Mouse (Mus musculus): Measurements from ENCODE around the gene Pnpla3.
"Not testable (repeated sequence)": the region's sequence is repeated elsewhere in the genome, so short reads cannot be mapped to it uniquely, and the experiment has no call there.

Pnpla3 gene

DNA sequence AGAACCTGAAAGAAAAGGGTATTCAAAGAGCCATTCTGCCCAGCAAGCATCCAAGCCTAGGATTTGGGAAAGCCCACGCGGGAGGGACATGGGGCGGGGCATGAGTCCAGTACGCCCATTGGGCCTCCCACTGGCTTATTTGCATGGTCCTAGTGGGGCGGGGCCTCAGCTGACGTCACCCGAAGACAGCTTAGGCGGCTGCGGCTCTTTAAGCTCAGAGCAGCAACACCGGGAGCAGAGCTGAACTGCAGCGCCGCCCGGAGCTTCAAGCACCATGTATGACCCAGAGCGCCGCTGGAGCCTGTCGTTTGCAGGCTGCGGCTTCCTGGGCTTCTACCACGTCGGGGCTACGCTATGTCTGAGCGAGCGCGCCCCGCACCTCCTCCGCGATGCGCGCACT is at the start of gene Pnpla3:
Pnpla3 (plus strand) TSS at position 238 of the 400 bp plus-strand sequence.
- in situ Hi-C loops (cut with MboI, MseI): no loop called here

DNA sequence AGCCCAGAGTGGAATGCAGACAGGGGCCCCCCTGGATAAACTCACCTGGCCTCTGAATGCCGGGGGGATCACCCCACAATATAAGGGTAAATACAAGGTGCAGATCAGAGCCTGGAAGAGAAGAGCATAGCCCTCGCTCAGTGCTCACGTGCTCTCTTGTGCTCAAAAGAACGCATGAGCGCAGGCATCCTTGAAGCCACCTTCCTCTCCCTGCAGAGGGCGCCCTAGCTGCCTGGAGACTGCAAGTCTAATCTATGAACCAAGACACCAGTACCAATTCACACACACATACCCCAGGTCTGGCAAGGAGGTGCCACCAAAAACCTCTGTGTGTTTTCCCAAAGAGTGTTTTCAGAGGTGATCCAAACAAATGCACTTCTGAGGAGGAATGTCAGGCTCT is 47.0 kb upstream of the Pnpla3 start:
- in situ Hi-C loops (cut with MboI, MseI): no loop called here

DNA sequence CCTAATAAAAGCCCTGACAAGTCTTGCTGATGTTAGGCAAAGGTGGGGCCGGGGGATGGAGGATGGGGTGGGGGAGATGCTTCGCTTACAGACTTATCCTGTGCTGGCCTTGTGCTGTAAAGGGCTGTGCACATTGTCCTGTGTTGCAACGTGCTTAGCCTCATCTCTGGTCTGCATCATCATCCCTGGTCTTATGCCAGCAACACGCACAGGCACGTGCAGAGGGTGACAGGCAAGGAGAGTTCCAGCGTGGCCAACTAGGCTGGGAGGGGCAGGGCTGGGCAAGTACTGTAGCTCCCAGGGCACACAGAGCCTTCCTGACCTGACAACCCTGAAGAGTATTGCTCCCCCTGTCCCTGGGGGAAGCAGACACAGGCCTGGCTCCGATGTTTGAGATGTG is 46.6 kb upstream of the Pnpla3 start:
- in situ Hi-C loops (cut with MboI, MseI): no loop called here

- in situ Hi-C loops (cut with MboI, MseI): no loop called here
Measured at GRCm38 (mm10) chr15:84123075-84123474, 44.6 kb upstream of the Pnpla3 start, which contains the start of gene Pnpla5. Gene Pnpla5, minus strand, starts transcription at chr15:84123175.

- in situ Hi-C loops (cut with MboI, MseI): no loop called here
Measured at GRCm38 (mm10) chr15:84124086-84124485, 43.6 kb upstream of the Pnpla3 start.

GRCm38 (mm10) chr15:84126447-84126846 is 41.2 kb upstream of the Pnpla3 start:
- in situ Hi-C loops (cut with MboI, MseI): no loop called here

DNA sequence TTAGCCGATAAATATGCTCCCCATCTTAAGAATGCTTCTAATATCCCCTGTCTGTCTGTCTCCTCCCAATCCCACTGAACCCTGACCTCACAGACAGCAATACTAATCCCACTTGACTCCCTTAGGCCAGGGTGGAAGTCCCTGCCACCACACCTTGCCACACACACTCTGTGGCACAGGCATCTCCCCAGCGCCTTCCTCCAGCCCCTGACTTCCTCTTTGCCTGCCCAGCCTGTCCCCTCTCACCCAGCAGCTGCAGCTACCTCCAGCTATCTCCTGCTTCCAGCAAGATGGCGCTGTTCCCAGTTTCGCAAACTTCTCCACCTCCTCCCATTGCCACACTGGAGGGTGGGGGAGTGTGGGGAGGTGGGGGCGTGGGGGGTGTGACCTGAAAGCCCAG is 40.8 kb upstream of the Pnpla3 start:
- in situ Hi-C loops (cut with MboI, MseI): no loop called here

DNA sequence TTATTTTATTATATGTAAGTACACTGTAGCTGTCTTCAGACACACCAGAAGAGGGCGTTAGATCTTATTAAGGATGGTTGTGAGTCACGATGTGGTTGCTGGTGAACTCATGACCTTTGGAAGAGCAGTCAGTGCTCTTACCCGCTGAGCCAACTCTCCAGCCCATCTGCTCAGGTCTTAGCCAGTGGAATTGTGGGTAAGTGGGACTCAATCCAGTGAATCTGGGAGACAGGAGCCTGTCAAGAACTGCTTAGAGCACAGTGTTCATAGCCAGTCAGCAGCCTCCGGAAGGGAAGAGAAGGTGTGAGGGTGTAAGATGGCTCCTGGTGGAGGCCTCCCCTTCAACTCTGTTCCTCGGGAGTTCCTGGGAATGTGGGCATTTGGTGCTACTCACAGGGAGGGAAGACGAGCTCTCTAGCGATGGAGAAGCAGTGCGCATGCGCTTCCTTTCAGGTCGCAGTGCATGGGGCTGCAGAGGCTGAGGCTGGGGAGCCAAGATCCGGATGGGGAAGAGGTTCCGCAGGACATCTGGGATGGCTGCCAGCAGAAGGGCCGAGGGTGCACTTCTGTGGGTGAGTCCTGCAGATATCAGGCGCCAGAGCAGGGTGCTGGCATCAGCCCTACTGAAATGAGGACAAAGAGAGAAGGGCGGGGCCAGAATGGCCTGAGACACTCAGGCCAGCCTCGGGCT is 36.4 kb upstream of the Pnpla3 start:
- in situ Hi-C loops (cut with MboI, MseI): no loop called here

DNA sequence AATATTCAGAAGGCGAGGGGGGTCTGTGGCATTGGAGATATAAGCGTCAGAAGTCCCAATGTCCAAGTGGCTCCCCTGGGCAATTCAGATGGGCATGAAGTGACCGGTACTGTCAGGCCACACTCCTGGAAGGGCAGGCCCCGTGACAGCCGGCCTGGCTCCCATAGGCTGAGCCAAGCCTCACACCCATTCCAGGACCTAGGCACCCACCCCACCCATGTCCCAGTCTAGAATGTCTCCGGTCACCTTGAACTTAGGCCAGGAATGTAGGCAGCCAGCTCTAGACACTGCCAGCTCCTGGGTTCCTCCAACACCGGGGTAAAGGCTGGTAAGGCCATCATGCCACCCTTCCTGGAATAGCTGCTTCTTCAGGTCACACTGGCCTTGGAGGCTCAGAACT is 35.7 kb upstream of the Pnpla3 start:
- in situ Hi-C loops (cut with MboI, MseI): no loop called here

- in situ Hi-C loops (cut with MboI, MseI): no loop called here
Measured at GRCm38 (mm10) chr15:84133440-84133839, 34.2 kb upstream of the Pnpla3 start.

GRCm38 (mm10) chr15:84135472-84135871 is 32.2 kb upstream of the Pnpla3 start:
- in situ Hi-C loops (cut with MboI, MseI): no loop called here

DNA sequence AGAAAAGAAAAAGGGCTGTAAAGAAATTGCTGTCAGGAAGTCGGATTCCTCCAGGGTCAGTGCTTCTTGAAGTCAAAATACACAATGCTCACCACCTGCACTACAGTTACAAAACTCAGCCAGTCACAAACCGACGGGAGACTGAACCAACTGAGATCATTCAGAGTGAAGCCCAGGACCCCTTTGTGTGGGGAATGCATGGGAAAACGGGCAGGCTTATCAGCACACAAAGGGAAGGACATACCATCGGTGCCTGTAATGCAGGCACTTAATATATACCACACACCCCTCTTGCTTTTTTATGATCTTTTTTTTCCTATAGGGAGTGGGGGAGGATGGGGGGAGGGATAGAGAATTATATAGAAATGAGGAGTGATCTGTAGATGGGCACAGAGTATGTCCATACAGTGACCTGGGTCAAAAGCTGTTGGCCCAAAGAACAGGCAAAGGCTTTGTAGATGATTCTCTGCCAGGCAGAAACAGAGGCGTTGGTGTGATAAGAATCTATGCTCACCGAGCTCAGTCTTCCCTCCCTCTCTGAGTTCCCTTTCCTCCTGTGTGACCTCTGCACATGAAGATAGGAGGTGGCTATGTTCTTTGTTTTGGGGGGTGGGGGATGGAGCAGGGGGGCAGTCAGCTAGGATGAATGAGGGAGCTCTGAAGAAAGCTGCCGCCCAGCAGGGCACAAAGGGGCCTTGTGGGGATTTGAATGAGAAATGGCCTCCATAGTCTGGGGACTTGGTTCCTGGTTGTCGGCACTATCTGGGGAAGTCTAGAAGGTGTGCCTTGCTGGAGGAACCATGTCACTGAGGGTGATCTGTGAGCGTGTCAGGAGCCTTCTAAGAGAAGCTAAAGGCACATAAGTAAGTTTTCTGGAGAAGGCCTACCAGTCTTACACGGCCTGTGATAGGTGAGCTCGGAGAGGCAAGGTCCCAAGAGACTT is 30.9 kb upstream of the Pnpla3 start:
- in situ Hi-C loops (cut with MboI, MseI): no loop called here

GRCm38 (mm10) chr15:84139592-84140005 is 28.0 kb upstream of the Pnpla3 start:
- in situ Hi-C loops (cut with MboI, MseI): no loop called here

DNA sequence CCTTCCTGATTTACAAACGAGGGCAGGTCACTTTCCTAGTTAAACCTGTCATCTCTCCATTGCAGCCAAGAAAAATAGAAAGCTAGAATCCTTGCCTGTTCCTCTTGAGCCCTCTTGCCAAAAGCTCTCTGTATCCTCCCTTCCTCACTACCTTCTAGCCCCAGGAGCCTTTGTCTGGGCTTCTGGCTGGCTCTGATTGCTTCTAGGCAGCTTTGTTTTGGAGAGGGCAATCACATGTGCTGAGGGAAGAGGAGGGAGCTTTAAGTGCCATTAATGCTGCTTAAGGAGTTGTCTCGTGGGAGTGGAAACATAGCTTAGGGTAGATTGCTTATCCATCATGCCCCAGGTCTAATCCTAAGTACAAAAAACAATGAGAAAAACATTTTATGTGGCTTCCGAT is 27.5 kb upstream of the Pnpla3 start:
- in situ Hi-C loops (cut with MboI, MseI): no loop called here

DNA sequence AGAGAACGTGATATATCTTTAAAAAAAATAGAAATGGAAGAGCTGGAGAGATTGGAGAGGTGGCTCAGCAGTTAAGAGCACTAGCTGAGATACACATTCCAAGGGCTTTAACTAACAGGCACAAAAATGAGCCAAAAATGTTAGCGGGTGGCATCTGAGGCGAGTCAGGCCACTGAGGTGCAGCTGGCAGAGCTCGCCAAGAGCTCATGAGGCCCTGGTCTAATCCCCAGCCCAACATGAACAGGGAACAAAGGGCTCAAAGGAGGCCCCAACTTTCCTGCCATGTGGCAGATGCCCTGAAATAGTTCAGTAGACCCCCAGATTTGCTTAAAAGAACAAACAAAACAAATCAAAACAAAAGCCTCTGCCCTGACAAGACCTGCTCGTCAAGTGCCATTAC is 26.7 kb upstream of the Pnpla3 start:
- in situ Hi-C loops (cut with MboI, MseI): no loop called here

- in situ Hi-C loops (cut with MboI, MseI): no loop called here
Measured at GRCm38 (mm10) chr15:84156158-84156557, 11.5 kb upstream of the Pnpla3 start.

DNA sequence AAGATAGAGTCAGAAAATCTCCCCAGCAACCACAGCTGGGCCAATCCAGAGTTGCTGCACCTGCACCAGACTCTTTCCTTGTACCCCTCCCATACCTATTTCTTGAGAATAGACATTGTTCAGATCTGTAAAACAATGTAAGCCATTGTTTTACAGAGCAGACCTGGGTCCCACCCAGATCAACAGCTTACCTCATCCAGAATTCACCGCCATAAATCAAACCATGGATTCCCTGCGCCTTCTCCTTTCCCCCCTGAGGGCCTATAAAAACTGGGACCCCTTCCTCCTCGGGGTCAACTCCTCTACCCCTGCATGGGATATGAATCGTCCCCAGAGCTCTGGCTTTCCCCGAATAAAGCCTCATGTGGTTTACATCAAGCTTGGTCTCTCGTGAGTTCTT is 10.1 kb upstream of the Pnpla3 start:
- in situ Hi-C loops (cut with MboI, MseI): not testable (repeated sequence)

- in situ Hi-C loops (cut with MboI, MseI): no loop called here
Measured at GRCm38 (mm10) chr15:84161871-84162270, 5.8 kb upstream of the Pnpla3 start.

DNA sequence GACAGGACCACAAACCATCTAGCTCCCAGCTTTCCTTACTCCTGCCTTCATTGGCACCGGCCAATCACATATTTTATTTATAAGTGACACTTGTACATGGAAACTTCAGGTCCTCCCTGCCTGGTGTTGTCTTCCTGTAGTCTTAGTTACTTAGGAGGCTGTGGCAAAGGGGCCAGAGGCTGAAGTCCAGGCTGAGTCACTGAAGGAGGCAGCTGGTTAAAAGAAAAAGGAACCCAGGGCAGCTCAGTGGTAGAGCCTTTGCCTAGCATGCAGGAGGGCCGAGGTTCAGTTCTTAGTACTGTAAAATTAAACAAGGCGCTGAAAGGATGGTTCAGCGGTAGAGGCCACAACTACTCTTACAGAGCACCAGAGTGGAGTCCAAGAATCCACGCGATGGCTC is 819 bp upstream of the Pnpla3 start:
- in situ Hi-C loops (cut with MboI, MseI): no loop called here

- in situ Hi-C loops (cut with MboI, MseI): no loop called here
Measured at GRCm38 (mm10) chr15:84168170-84169161, 829 bp downstream of the Pnpla3 start.

DNA sequence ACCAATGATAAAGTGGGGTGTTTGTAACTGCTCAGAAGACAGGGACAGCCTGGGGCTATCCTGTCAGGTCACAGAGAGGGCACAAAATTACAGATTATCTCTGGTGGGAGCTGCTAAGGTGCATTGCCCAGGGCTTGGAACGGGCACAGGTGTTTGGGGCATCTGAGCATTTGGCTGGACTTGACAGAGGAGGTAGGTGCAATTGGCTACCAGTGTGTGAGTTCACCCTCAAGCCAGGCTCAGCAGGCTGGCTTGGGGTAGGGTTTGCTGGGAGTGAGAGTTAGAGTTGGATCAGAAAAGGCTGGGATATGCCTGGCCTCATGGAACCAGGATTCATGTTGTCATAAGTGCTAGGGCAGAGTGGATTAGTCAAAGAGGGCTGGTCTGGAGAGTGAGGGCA is 1.9 kb downstream of the Pnpla3 start:
- in situ Hi-C loops (cut with MboI, MseI): no loop called here

DNA sequence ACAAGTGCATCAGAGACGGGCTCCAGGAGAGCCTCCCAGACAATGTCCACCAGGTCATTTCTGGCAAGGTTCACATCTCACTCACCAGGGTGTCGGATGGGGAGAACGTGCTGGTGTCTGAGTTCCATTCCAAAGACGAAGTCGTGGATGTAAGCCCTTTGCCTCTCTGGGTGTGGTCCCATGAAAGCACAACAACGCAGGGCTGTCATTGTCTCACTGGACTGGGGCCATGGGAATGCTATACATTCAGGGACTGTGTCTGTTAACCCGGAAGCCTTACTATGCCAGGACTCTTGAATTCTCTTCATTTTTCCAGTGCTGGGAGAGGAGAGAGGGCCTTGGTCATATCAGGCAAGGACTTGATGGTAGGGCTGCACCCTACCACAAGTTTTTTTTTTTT is 3.5 kb downstream of the Pnpla3 start:
- in situ Hi-C loops (cut with MboI, MseI): no loop called here

Data from regulatory T cell (primary cell).